Mouse (Mus musculus): ENCODE measurements around the gene Akr1c14. TPM values are rescaled to one million over a fixed set of nuclear protein-coding genes. Genes with fewer than 3 reads are reported as not detected.

The Akr1c14 gene
- polyA plus RNA-seq (2017; shearing (Covaris generic)), result not detected

GRCm38 (mm10) chr13:4048719-4049118, at the start of gene Akr1c14:
Akr1c14 (plus strand) TSS chr13:4049011.

Other genes with a start within 250 kb of the Akr1c14 start
- gene Calml3, start 244.7 kb upstream of the Akr1c14 start, polyA plus RNA-seq (2017; shearing (Covaris generic)), result not detected
- not detected for gene Calm4, start 211.3 kb upstream of the Akr1c14 start, polyA plus RNA-seq (2017; shearing (Covaris generic))
- gene Calm5, start 194.8 kb upstream of the Akr1c14 start, polyA plus RNA-seq (2017; shearing (Covaris generic)), result not detected
- gene Net1, start 130.8 kb upstream of the Akr1c14 start, polyA plus RNA-seq (2017; shearing (Covaris generic)), result 43.2 TPM
- not detected for gene Tubal3, start 130.7 kb upstream of the Akr1c14 start, polyA plus RNA-seq (2017; shearing (Covaris generic))
- gene Ucn3, start 103.7 kb upstream of the Akr1c14 start, polyA plus RNA-seq (2017; shearing (Covaris generic)), result not detected
- gene Akr1c18, start 101.6 kb downstream of the Akr1c14 start, polyA plus RNA-seq (2017; shearing (Covaris generic)), result 0.97 TPM
- gene Akr1c13, start 142.1 kb downstream of the Akr1c14 start, polyA plus RNA-seq (2017; shearing (Covaris generic)), result 15.4 TPM
- not detected for gene Akr1c19, start 179.7 kb downstream of the Akr1c14 start, polyA plus RNA-seq (2017; shearing (Covaris generic))
- gene Akr1c12, start 230.4 kb downstream of the Akr1c14 start, polyA plus RNA-seq (2017; shearing (Covaris generic)), result 3.6 TPM